Mouse (Mus musculus) mouse embryonic stem cell (cell line): ENCODE results near the gene Mthfsd.

Experiments used
- in situ Hi-C, 2 experiments: fragments of 300-500 bp; cut with MboI; formaldehyde crosslinking; loops; 1 replicate in 1 of 2; 3 replicates in 1 of 2; pipeline ENCODE4 v1.14.3; 2019 to 2020; ENCODE audit warnings: low sequenced_read_pairs in 2 of 2, low pct_unique_long_range_greater_than_20kb in 1 of 2, mixed read lengths in 1 of 2; ENCODE audit not compliant: unreplicated experiment in 1 of 2

Mthfsd gene

GRCm38 (mm10) chr8:121104049-121104818 is 4.0 kb downstream of the Mthfsd start:
- in situ Hi-C loops = no loop called here

DNA sequence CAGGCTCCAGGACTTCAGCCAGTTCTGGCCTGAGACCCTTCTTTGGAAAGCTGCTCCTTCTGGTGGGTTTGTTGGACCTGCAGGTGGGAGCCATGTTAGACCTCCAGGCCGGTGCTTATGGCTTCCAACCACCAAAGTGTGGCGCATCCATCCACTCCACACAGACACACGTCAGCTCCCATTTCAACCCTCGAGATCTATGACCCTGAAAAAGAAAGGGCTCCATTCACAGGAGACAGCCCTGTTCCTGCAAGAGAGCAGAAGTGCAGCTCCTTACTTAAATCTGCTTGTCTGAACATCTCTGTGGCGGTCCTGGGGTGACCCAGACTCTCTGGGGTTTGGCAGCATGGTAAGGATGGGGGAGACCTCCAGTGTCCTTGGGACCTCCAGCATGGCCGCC is 14.7 kb downstream of the Mthfsd start:
- in situ Hi-C loops = no loop called here

- in situ Hi-C loops = no loop called here
Measured at GRCm38 (mm10) chr8:121092627-121093026, 15.6 kb downstream of the Mthfsd start.

DNA sequence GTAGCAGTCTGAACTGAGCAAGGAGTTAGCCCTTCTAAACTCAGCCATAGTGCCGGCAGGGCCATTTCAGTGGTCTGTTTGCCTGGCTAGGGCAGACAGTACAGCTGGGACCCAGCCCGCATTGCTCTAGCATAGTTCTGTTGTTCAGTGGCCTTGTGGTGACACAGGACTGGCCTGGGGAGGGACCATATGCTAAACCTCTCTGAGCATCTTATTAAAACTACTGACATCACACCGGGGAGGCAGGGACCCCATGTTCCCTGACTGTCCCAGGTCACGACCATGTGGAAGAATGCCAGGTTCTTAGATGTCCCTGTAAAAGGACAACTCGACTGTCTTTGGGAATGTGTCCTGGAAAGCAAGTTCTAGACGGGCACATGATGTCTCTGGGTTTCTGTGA is 16.1 kb downstream of the Mthfsd start:
- in situ Hi-C loops = no loop called here

GRCm38 (mm10) chr8:121090716-121091115 is 17.5 kb downstream of the Mthfsd start:
- in situ Hi-C loops = no loop called here

GRCm38 (mm10) chr8:121089631-121090380 is 18.4 kb downstream of the Mthfsd start:
- in situ Hi-C loops = loop anchor here in 1 of 2 experiments (10.0 kb wide), 2 partner anchors 195 to 265 kb away; no protein-coding TSS in a partner anchor

DNA sequence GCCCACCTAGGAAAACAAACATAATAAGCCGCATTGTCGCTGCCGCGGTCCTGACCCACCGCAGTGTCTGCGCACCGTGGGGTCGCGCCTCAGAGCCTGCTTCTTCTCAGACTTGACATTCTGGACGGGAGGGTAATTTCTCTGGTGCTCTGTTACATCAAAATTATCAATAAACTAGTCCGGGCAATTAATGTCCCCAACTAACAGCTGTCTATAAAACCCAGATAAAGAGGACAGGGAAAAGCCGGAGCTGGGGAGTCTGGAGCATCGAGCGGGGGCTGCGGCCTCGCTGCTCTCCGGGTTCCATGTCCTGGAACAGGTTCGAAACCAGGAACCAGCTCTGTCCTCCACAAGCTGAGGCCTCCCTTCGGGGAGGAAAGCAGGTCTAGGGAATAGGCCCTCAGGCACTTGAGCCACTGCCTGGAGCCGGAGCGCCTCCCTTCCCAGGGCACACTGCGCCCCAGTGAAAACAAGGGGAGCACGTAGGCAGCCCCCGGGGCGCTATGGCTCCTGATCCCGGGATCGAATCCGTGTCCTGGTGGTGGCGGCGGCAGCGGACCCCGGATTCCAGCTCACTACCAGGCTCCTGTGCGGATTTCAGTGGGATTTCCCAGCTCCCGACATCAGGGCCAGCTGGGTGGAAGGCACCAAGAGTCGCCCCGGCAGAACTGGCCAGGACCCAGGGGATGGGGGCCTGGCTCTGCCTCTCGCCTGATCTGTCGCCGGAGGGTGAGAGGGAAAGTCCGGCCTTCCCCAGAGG is 19.1 kb downstream of the Mthfsd start:
- in situ Hi-C loops = loop anchor here in 1 of 2 experiments (10.0 kb wide), 2 partner anchors 194 to 264 kb away; no protein-coding TSS in a partner anchor

- in situ Hi-C loops = loop anchor here in 1 of 2 experiments (10.0 kb wide), 2 partner anchors 193 to 263 kb away; no protein-coding TSS in a partner anchor
Measured at GRCm38 (mm10) chr8:121088281-121088680, 19.9 kb downstream of the Mthfsd start.

DNA sequence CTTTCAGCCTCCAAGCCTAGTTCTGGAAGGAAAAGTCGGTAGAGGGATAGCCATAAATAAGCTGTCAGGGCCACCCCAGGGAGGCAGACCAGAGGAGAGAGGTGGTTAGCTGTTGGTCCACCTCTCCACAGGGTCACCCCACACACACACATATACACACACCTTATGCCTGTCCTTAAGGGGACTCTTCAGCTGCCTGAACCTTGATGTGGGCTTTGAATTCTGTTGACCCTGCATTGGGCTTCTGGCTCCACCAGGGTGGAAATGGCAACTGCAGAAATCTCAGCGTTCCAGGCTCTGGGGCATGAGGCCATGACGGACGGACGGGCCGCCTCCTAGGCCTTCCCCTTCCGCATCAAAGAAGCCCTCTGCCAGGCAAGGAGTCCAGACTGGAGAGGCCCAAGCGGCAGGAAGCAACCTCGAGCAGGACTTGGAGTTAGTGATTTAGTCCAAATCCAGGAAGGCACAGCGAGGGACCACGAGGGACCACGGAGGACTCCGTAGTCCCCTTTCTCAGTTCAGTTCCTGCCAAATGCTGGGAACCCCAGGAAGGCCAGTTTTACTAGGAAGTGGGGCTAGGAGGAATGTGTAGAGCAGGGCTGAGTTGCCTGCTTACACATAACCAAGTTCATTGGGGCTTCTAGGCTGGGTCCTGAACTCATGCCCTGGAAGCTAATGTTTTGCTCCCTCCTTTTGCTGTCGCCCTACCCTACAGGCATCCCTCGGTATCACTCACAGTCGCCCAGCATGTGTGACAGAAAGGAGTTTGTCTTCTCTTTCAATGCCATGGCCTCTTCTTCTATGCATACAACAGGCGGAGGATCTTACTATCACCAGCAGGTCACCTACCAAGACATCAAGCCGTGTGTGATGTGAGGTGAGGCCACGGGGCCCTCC is 21.9 kb downstream of the Mthfsd start:
- in situ Hi-C loops = loop anchor here in 1 of 2 experiments (10.0 kb wide), 2 partner anchors 191 to 261 kb away; no protein-coding TSS in a partner anchor

DNA sequence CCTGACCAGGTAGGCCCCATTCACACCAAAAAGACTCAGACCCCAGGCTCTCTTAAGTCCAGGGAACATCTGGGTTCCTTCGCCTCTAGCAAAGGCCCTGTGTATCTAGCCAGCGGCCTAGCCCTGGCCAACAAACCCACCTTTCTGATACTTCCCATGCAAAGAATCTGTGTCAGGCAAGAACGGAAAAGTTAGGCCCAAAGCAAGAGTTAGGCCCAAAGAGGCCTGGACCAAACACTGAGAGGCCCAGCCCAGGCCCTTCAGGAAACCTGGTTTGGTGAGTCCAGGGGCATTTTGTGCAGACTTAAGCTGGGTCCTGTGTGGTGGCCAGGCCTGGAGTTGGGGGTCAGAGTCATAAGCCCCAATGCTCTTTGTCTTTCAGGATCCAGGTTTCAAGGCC is 22.6 kb downstream of the Mthfsd start:
- in situ Hi-C loops = loop anchor here in 1 of 2 experiments (10.0 kb wide), 2 partner anchors 191 to 261 kb away; no protein-coding TSS in a partner anchor

GRCm38 (mm10) chr8:121085011-121085410 is 23.2 kb downstream of the Mthfsd start:
- in situ Hi-C loops = loop anchor here in 1 of 2 experiments (10.0 kb wide), 2 partner anchors 190 to 260 kb away; no protein-coding TSS in a partner anchor

GRCm38 (mm10) chr8:121084210-121084951 is 23.8 kb downstream of the Mthfsd start, which contains the start of gene Foxf1:
Gene Foxf1 (plus strand): TSS chr8:121084386.
- in situ Hi-C loops = loop anchor here (5.0 to 10.0 kb wide), 3 partner anchors 33 to 260 kb away; partner anchors contain the start of gene Foxc2 (in 1 of the 2)

DNA sequence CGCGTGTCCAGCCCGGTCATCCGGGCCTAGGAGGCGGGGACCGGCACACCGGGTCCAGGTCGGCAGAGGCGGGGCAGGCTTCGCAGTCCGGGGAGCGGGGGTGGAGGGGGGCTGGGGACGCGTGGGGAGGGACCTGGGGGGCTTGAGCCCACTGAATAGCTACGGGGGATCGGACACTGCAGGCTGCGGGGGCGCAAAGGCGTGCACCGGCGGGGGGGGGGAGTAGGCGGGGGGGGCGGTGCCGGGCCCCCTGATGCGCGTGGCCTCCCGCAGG is 24.3 kb downstream of the Mthfsd start:
- in situ Hi-C loops = loop anchor here (5.0 to 10.0 kb wide), 3 partner anchors 33 to 259 kb away; partner anchors contain the start of gene Foxc2 (in 1 of the 2)

GRCm38 (mm10) chr8:121083093-121083935 is 24.9 kb downstream of the Mthfsd start:
- in situ Hi-C loops = loop anchor here (5.0 to 10.0 kb wide), 3 partner anchors 34 to 259 kb away; partner anchors contain the start of gene Foxc2 (in 1 of the 2)

- in situ Hi-C loops = loop anchor here (5.0 to 10.0 kb wide), 3 partner anchors 35 to 258 kb away; partner anchors contain the start of gene Foxc2 (in 1 of the 2)
Measured at GRCm38 (mm10) chr8:121082218-121083092, 25.7 kb downstream of the Mthfsd start.
